Mouse (Mus musculus) heart, postnatal 0 days (tissue): Measurements from ENCODE around the gene Extl1. TPM values are rescaled to one million over a fixed set of nuclear protein-coding genes. Genes with fewer than 3 reads are reported as not detected.
"Not testable (repeated sequence)": the region's sequence is repeated elsewhere in the genome, so short reads cannot be mapped to it uniquely, and the experiment has no call there.

Experiments
- ATAC-seq: fragments of 200-750 bp; cut with Nextera tagmentation; 2 replicates; pipeline ENCODE4 v1.8.0; 2017; ENCODE audit warnings: low read depth, moderate number of reproducible peaks, moderate library complexity; ENCODE audit not compliant: insufficient read depth
- DNase-seq: peaks from one replicate; pipeline ENCODE4 v3.0.0-alpha.2; 2016; ENCODE audit warnings: low spot score
- H3K27ac ChIP-seq: fragments of 300-500 bp; sonication (generic); 2 replicates; pipeline ENCODE4 v1.5.1; 2014; ENCODE audit warnings: low read depth, mild to moderate bottlenecking
- H3K27me3 ChIP-seq: fragments of 300-500 bp; sonication (generic); 2 replicates; pipeline ENCODE4 v1.6.1; 2014; ENCODE audit warnings: low read length, mixed read lengths; ENCODE audit not compliant: control insufficient read depth, insufficient read depth
- H3K36me3 ChIP-seq: fragments of 300-500 bp; sonication (generic); replicated peaks from 2 replicates; pipeline ENCODE4 v1.6.1; 2014; ENCODE audit warnings: low read length, mixed read lengths; ENCODE audit not compliant: control insufficient read depth, insufficient read depth
- H3K4me1 ChIP-seq: fragments of 300-500 bp; sonication (generic); 2 replicates; pipeline ENCODE4 v1.6.1; 2014; ENCODE audit warnings: antibody characterized with exemption; ENCODE audit not compliant: control insufficient read depth, insufficient read depth
- H3K4me2 ChIP-seq: fragments of 300-500 bp; sonication (generic); 2 replicates; pipeline ENCODE4 v1.6.1; 2014; ENCODE audit warnings: low read depth, mild to moderate bottlenecking, low read length, moderate library complexity
- H3K4me3 ChIP-seq: fragments of 300-500 bp; sonication (generic); 2 replicates; pipeline ENCODE4 v1.5.1; 2014; ENCODE audit warnings: low read depth, low read length
- H3K9ac ChIP-seq: fragments of 300-500 bp; sonication (generic); replicated peaks from 2 replicates; pipeline ENCODE4 v1.6.1; 2014; ENCODE audit warnings: low read depth, low read length, mixed read lengths
- H3K9me3 ChIP-seq: fragments of 300-500 bp; sonication (generic); replicated peaks from 2 replicates; pipeline ENCODE4 v1.6.1; 2016; ENCODE audit warnings: low read length; ENCODE audit not compliant: control insufficient read depth
- CTCF ChIP-seq: IDR thresholded peaks from 2 replicates; pipeline ENCODE4 v1.5.1; 2016; ENCODE audit warnings: antibody characterized with exemption, control low read depth, low read depth
- EP300 ChIP-seq: IDR thresholded peaks from 2 replicates; pipeline ENCODE4 v1.6.1; 2016; ENCODE audit warnings: antibody characterized with exemption, low read depth
- WGBS: fragments of 180-500 bp; shearing (Covaris S2); extraction: QIAGEN DNeasy Blood & Tissue Kit; methylation state at CpG from one replicate; pipeline ENCODE4 v1.1.7; 2014; 5-methylcytosine and 5-hydroxymethylcytosine counted together
- polyA plus RNA-seq: library from polyadenylated mRNA; unstranded; fragments of >200 nt; fragmentation: Nextera tagmentation; extraction: Ambion mirVana; gene quantifications from 2 replicates; pipeline ENCODE4 v1.2.1, GENCODE M21; 2015
- total RNA-seq: library from RNA; depleted of rRNA; stranded (reverse); fragments of >200 nt; gene quantifications from 2 replicates; pipeline ENCODE4 v1.2.3, GENCODE M21; 2014; ENCODE audit warnings: low replicate concordance; rRNA removed

The Extl1 gene
- total RNA-seq (3.1 and 11.5 TPM in 2 replicates), polyA plus RNA-seq (2.9 and 3.4 TPM in 2 replicates)

DNA sequence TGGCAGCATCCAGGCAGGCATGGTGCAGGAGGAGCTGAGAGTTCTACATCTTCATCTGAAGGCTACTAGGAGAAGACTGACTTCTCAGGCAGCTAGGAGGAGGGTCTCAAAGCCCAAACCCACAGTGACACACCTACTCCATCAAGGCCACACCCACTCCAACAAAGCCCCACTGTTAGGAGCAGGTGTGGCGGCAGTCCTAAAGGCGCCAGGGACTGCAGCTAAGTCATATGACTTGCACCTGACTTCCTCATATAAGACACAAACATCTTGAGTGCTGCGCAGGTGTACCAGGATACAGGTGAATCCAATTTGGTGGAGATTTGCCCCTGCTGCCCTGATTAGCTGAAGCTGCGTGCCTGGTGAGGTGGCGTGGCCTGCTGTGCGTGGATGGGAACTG, at the start of gene Extl1:
Gene Extl1, minus strand, starts transcription at position 101 of the 400 bp plus-strand sequence.
- not testable (repeated sequence) for H3K27me3 ChIP-seq, ATAC-seq, H3K4me1 ChIP-seq, H3K27ac ChIP-seq, H3K9me3 ChIP-seq, H3K9ac ChIP-seq, H3K4me2 ChIP-seq, H3K4me3 ChIP-seq, H3K36me3 ChIP-seq, DNase-seq
- 95% methylated on average over 2 of the region's 6 CpGs for WGBS

DNA sequence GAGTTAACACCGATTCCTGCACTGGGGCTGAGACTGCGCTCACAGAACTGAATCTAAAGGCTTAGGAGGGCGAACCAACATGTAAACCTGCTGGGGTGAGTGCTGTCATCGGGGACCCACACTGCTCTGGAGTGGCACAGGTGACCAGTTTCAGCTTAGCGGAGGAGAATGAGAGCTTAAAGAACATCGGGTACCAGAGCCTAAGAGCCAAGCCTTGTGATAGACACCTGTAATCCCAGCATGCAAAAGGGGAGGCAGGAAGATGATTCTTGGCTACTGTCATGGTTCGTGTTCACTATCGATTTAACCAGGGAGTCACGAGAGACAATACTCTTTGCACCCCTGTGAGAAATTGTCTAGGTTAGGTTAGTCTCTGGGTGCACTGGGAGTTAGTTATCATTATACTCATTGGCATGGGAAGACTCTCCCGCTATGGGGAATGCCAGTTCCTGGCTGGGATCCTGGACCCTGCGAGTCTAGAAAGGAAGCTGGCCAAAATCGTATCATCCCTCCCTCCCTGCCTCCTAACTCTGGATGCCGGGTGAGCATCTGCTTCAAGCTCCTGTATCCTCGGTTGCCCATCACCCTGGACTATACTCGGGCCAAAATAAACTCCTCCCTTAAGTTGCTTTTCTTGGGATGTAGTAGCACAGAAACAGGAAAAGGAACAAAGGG, 49.2 kb upstream of the Extl1 start:
- Histone ChIP-seq H3K4me3 (no peak overlapping the region), H3K27me3 (no peaks in the 10 kb centered on the region), H3K9ac (no peak overlapping the region), H3K9me3 (no peaks in the 10 kb centered on the region), H3K27ac (no peak overlapping the region), H3K4me1 (no peaks in the 10 kb centered on the region), H3K4me2 (no peak overlapping the region), H3K36me3 (no peaks in the 10 kb centered on the region)
- no peak for DNase-seq
- 75% methylated on average over 15 of the region's 15 CpGs for WGBS
- no peak for ATAC-seq
- TF ChIP-seq CTCF (no peak), EP300 (no peak)

DNA sequence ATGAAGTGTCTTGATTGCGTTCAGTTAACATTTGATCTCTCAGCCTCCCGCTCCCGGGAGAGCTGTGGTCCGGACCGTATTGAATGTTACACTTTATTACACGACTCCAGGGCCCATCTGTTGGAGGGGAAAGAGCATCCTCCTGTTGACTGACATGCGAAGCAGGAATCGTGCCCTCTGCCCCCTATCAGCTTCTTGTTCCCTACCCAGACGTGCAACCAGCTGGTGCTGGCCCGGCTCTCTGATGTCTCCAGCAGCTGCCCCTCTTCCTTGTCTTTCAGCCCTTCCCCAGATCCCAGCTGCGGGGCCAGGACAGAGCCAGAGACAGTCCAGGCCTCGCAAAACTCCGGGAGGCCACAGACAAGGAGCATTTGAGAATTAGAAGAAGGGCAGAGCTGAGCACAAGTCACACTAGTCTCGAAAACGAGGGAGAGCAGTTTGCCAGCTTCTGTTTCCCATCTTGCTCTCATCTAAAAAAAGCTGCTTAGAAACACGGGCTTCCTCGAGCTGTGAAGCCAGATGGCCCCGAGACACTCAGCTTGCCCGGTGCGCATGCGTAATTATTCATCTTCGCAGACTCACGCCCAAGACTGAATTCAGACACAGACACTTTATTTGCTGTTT, 46.8 kb upstream of the Extl1 start:
- DNase-seq (no peak), ATAC-seq (no peak)
- Histone ChIP-seq H3K4me2 (no peak overlapping the region), H3K9ac (no peak overlapping the region), H3K4me3 (no peak overlapping the region), H3K4me1 (no peaks in the 10 kb centered on the region), H3K9me3 (no peaks in the 10 kb centered on the region), H3K36me3 (0 out of 2 replicates have a peak, but pooled peaks cover 6% of the 10 kb centered on the region), H3K27ac (no peak overlapping the region), H3K27me3 (no peaks in the 10 kb centered on the region)
- 45% methylated on average over 23 of the region's 23 CpGs for WGBS
- TF ChIP-seq CTCF (no peak), EP300 (no peak)

DNA sequence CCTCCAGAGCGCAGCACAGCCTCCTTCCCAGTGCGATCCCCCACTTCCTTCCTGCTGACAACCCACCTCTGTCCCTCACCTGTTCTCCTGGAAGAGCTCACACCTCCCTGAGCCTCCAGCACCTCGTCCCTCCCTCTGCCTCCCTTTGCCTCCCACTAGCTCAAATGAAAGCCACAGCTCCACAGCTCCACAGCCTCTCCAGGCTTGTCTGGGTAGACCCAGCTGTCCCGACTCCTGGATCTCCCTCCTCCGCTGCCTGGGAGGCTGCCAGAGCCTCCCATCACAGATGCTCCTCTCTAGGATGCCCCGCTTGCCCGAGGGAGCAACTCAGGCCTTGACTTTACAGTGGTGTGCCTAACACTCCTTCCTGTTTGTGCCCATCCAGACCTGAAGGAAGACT, 41.4 kb upstream of the Extl1 start:
- no peak overlapping the region for H3K4me2 ChIP-seq
- 61% methylated on average over 7 of the region's 7 CpGs for WGBS
- TF ChIP-seq CTCF: no peak
- no peak for TF ChIP-seq EP300
- H3K27me3 ChIP-seq: no peaks in the 10 kb centered on the region
- ATAC-seq: no peak
- H3K4me1 ChIP-seq: no peaks in the 10 kb centered on the region
- no peak overlapping the region for H3K27ac ChIP-seq
- H3K4me3 ChIP-seq: no peak overlapping the region
- no peak for DNase-seq
- no peak overlapping the region for H3K9ac ChIP-seq
- no peaks in the 10 kb centered on the region for H3K9me3 ChIP-seq
- peaks cover 26% of the 10 kb centered on the region for H3K36me3 ChIP-seq

DNA sequence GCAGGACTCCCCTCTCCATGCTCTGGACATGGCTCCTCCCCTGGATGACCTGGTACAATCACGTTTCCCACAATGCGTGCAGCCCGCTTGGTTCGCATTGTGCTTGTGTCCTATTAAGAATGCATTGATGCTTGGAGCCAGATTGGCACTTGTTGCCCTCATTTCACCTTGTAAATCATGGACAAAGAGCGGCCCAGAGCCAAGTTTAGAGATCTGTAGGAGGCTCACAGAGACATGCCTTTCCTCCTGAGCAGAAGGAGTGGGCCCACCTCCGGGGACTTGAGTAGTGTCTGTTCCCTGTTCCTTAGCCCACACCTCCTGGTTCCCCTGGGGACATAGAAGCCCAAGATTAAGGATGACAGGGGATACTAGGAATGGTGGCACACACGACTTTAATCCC, 40.3 kb upstream of the Extl1 start:
- no peak overlapping the region for H3K4me2 ChIP-seq
- ATAC-seq: no peak
- no peak for TF ChIP-seq EP300
- no peak for TF ChIP-seq CTCF
- H3K4me3 ChIP-seq: no peak overlapping the region
- no peak for DNase-seq
- H3K9ac ChIP-seq: no peak overlapping the region
- H3K27me3 ChIP-seq: no peaks in the 10 kb centered on the region
- 89% methylated on average over 7 of the region's 7 CpGs for WGBS
- H3K9me3 ChIP-seq: no peaks in the 10 kb centered on the region
- H3K4me1 ChIP-seq: no peaks in the 10 kb centered on the region
- H3K27ac ChIP-seq: no peak overlapping the region
- peaks cover 26% of the 10 kb centered on the region for H3K36me3 ChIP-seq

DNA sequence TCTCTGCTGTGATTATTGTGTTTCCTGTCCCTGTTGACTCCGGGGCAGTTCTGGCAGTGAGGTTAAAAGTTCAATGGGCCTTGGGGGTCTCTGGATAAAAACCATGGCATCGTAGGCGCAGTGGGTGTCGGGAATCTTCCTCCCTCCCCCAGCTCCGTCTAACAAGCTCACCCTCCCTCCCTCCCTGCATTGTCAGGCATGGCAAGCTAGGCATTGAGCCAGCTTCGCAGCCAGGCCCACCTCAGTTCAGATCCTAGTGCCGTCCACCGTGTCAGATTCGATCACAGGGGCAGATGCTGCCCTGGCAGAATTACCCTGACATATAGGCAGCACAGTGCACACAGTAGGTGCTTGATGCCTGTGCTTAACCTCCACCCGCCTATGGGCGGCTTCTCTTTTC, 38.3 kb upstream of the Extl1 start:
- Histone ChIP-seq H3K36me3 (peaks cover 26% of the 10 kb centered on the region), H3K9me3 (no peaks in the 10 kb centered on the region), H3K4me1 (no peaks in the 10 kb centered on the region), H3K27me3 (no peaks in the 10 kb centered on the region), H3K27ac (no peak overlapping the region), H3K4me2 (no peak overlapping the region), H3K4me3 (no peak overlapping the region), H3K9ac (no peak overlapping the region)
- no peak for ATAC-seq
- no peak for TF ChIP-seq CTCF
- WGBS: 50% methylated on average over 11 of the region's 11 CpGs
- DNase-seq: no peak
